Mouse (Mus musculus): Measurements from ENCODE around the gene Ppp1r9b. TPM values are rescaled to one million over a fixed set of nuclear protein-coding genes. Genes with fewer than 3 reads are reported as not detected.

Ppp1r9b gene
- total RNA-seq, 2 experiments from 2014 or later, result 388 to 414 TPM

- intact Hi-C loops (cut with DNase I), result no loop called here
- DNase-seq (ENCODE audit: extremely low spot score in 1 of 2, low spot score in 2 of 2), result peak in 1 of 2 experiments; percentile 33
Observed at GRCm38 (mm10) chr11:94994208-94994814, 3.5 kb downstream of the Ppp1r9b start.

GRCm38 (mm10) chr11:94994947-94995772, 4.3 kb downstream of the Ppp1r9b start:
- intact Hi-C loops (cut with DNase I), result no loop called here
- no peak for DNase-seq (ENCODE audit: extremely low spot score in 1 of 2, low spot score in 2 of 2)

GRCm38 (mm10) chr11:94996101-94996500, 5.3 kb downstream of the Ppp1r9b start:
- intact Hi-C loops (cut with DNase I), result no loop called here
- DNase-seq (ENCODE audit: extremely low spot score in 1 of 2, low spot score in 2 of 2), result no peak

DNA sequence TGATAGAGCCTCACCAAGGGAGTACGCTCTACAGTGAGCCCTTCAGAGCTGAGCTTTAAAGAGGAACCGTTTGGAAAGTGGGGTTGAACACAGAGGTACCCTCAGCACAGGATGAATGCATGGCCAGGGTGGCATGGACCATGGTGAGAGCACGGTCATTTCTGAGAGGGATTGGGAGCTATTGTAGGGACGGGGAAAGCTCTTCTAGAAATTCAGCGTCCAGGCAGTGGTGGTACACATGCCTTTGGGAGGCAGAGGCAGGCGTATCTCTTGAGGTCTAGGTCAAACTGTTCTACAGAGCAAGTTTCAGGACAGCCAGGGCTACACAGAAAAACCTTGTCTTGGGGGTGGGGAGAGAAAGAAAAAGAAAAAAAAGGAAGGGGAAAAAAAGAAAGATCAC, 6.1 kb downstream of the Ppp1r9b start:
- intact Hi-C loops (cut with DNase I), result no loop called here
- DNase-seq (ENCODE audit: extremely low spot score in 1 of 2, low spot score in 2 of 2), result no peak

DNA sequence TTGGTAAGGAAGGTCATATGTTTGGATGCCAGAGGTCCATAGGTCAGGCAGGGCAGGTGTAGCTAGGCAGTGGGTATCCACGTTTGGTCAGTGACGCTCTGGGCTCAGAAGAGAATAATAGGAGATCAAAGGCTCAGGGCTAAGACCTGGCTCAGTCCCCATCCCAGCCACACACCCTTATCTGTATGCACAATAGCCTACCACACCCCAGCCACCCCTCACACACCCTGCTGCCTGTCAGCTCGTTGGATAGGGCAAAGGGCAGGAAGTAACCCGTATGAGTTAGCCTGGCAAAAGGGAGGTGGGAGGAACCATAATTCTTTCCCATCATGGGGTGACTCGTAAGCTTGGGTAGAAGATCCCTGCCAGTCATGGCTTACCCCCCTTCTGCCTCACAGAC, 6.8 kb downstream of the Ppp1r9b start:
- intact Hi-C loops (cut with DNase I), result no loop called here
- DNase-seq (ENCODE audit: extremely low spot score in 1 of 2, low spot score in 2 of 2), result no peak

DNA sequence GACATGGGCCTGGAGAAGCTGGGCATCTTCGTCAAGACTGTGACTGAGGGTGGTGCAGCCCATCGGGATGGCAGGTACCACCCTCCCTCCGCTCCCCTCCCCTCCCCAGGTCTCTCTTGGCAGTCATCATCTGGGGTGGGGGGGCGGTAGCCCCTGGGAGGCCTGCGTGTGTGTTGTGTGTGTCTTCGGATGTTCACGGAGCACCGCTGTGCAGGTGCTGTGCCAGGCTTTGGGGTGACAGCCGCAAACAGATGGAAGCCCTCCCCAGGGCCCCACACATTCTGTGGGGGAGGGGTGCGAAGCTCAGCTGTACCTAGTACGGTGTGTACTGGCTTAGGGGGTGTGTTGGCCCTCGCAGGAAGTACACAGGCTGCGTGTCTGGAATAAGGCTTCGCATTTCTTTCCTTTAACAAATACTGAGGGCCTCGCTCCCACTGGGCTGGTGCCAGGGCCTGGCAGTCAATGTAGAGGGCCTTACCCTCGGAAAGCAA, 7.3 kb downstream of the Ppp1r9b start:
- peak in 1 of 2 experiments; percentile 49 for DNase-seq (ENCODE audit: extremely low spot score in 1 of 2, low spot score in 2 of 2)
- intact Hi-C loops (cut with DNase I), result no loop called here

DNA sequence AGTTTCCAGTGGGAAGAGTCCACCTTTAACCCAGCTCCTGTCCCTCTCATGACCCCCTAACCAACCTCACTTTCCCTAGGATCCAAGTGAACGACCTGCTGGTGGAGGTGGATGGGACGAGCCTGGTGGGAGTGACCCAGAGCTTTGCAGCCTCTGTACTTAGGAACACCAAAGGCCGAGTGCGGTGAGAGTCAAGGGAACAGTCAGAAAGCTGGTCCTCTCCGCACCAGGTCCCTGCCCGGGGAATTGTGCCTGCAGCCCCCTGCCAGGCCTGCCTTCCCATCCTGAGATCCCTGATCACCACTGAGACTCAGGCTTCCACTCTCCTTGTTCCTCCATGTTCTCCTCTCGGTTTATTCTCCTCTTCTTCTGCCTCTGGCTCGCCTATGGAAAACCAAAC, 9.3 kb downstream of the Ppp1r9b start:
- intact Hi-C loops (cut with DNase I), result loop anchor here (2.0 kb wide), 1 partner anchor 21 kb away; no protein-coding TSS in a partner anchor
- DNase-seq (ENCODE audit: extremely low spot score in 1 of 2, low spot score in 2 of 2), result no peak

DNA sequence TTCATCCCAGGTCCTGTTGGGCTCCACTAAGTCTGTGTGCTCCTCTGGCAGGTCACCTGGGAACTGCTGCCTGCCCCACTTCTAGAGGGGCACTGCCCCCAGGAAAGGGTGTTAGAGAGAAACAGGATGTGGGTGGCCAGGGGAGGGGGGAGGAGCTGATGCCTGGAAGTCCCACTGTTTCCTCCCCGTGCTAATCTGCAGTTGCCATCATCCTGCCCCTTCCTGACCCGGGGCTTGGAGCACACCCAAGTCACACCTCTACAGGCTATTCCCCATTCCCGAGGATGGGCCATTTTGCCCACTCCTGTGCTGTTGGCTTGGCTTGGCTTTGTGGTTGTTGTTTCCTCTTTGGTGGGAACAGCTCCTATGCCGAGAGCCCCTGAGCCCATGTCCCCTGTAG, 9.7 kb downstream of the Ppp1r9b start:
- intact Hi-C loops (cut with DNase I), result loop anchor here (2.0 kb wide), 1 partner anchor 22 kb away; no protein-coding TSS in a partner anchor
- peak in 1 of 2 experiments; percentile 64 for DNase-seq (ENCODE audit: extremely low spot score in 1 of 2, low spot score in 2 of 2)

DNA sequence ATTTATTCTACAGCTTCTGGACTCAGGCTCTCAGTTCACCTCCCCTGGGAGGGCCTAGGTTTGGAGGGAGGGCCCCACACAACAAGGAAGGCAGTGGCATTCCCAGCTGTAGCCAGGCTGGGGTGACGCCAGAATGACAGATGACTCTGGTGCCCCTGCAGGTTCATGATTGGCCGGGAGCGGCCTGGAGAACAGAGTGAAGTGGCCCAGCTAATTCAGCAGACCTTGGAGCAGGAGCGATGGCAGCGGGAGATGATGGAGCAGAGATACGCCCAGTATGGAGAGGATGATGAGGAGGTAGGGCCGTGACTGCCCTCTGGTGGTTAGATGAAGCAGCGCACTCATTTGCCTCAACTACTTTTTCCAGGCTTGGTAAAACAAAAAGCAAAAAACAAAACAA, 10.2 kb downstream of the Ppp1r9b start:
- DNase-seq (ENCODE audit: extremely low spot score in 1 of 2, low spot score in 2 of 2), result peak in 1 of 2 experiments; percentile 77
- intact Hi-C loops (cut with DNase I), result loop anchor here (2.0 kb wide), 1 partner anchor 22 kb away; no protein-coding TSS in a partner anchor

DNA sequence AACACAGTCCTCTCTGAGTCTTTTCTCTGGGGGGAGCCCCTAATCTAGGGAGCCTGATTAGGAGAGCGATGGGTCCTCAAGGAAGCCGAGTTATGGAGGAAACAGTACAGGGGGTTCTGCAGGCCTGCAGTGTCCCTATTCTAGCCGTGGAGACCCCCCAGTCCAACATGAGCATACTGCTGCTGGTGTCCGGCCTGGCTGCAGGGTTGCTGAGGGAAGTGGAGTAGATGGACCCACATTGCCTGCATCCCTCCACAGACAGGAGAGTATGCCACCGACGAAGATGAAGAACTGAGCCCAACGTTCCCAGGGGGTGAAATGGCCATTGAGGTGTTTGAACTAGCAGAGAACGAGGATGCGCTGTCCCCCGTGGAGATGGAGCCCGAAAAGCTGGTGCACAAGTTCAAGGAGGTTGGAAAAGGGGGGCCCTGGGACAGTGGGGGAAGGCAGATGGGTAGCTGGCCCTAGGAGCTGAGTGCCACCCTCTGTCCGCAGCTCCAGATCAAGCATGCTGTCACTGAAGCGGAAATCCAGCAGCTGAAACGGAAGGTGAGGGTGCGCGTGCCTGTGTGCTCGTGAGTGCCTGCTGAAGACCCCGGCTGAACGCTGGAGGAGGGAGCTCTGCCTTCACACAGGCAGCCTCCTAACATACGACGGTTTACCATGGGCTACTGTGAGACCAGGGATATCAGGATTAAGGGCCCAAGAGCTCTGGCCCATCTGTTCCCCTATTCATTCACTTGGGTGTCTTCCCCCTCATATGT, 10.9 kb downstream of the Ppp1r9b start:
- no peak for DNase-seq (ENCODE audit: extremely low spot score in 1 of 2, low spot score in 2 of 2)
- intact Hi-C loops (cut with DNase I), result loop anchor here (2.0 kb wide), 1 partner anchor 23 kb away; no protein-coding TSS in a partner anchor

- DNase-seq (ENCODE audit: extremely low spot score in 1 of 2, low spot score in 2 of 2), result no peak
- intact Hi-C loops (cut with DNase I), result no loop called here
Observed at GRCm38 (mm10) chr11:95002705-95003104, 11.9 kb downstream of the Ppp1r9b start.

- DNase-seq (ENCODE audit: extremely low spot score in 1 of 2, low spot score in 2 of 2), result no peak
- intact Hi-C loops (cut with DNase I), result no loop called here
Observed at GRCm38 (mm10) chr11:95004136-95004936, 13.5 kb downstream of the Ppp1r9b start.

- intact Hi-C loops (cut with DNase I), result no loop called here
- no peak for DNase-seq (ENCODE audit: extremely low spot score in 1 of 2, low spot score in 2 of 2)
Observed at GRCm38 (mm10) chr11:95004937-95005198, 14.0 kb downstream of the Ppp1r9b start.

DNA sequence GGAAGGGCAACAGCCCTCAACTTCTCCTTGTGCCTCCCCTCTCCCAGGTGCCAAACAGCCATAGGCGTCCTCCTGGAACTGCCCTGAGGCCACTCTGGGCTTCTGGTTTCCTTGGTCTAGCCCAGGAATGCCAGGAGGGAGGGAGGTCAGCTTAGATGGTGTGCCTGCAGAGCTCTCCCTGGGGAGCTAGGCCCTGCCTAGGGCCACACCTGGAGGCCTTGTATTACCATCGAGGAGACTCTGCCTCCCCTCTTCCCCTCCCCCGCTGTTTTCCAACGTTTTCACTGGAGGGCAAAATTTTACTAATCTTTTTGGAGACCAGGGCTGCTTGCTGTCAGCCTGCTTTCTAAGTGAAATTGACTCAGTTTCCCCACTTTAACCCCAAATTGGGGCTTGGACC, 15.2 kb downstream of the Ppp1r9b start:
- intact Hi-C loops (cut with DNase I), result no loop called here
- peak in 1 of 2 experiments; percentile 39 for DNase-seq (ENCODE audit: extremely low spot score in 1 of 2, low spot score in 2 of 2)

GRCm38 (mm10) chr11:95006525-95007219, 15.8 kb downstream of the Ppp1r9b start:
- peak; percentile 72 to 89 for DNase-seq (ENCODE audit: extremely low spot score in 1 of 2, low spot score in 2 of 2)
- intact Hi-C loops (cut with DNase I), result no loop called here

GRCm38 (mm10) chr11:95007418-95007817, 16.6 kb downstream of the Ppp1r9b start:
- intact Hi-C loops (cut with DNase I), result no loop called here
- DNase-seq (ENCODE audit: extremely low spot score in 1 of 2, low spot score in 2 of 2), result no peak

GRCm38 (mm10) chr11:95008661-95009628, 18.1 kb downstream of the Ppp1r9b start:
- intact Hi-C loops (cut with DNase I), result no loop called here
- DNase-seq (ENCODE audit: extremely low spot score in 1 of 2, low spot score in 2 of 2), result peak in 1 of 2 experiments; percentile 58
